Comparison of ENCODE assay signal across 21 mouse cellular contexts in genomic region chr6:108140722-108141490, GRCm38 (mm10). TPM values are rescaled to one million over a fixed set of nuclear protein-coding genes. Genes with fewer than 3 reads are reported as not detected.
A peak's percentile ranks its signal among the peaks of the same experiment; 100 is the strongest.
DNase-seq lines count a peak whose midpoint lies in the region; TF ChIP-seq lines count a peak whose summit lies in the region.
"Had no signal": no experiment of that assay in that cellular context is flagged by ENCODE, and none has a peak within 500 bp of the region (broad histone marks: within the 10 kb centered on the region; RNA-seq: fewer than 3 reads in every experiment).

No protein-coding gene starts in this region.

- no peak overlapping the region for H3K9ac ChIP-seq in ES-E14 (ENCODE audit: insufficient read depth, low read depth, low read length, poor library complexity, severe bottlenecking)
- H3K9ac ChIP-seq: forebrain, embryonic 13.5 days; limb, embryonic 12.5 days; neural tube, embryonic 15.5 days had no signal

- WGBS in forebrain, embryonic 10.5 days: 97% methylated on average over 4 of the region's 4 CpGs

- in situ Hi-C loops in ES-E14 (cut with MboI; ENCODE audit: low sequenced_read_pairs in 2 of 2, unreplicated experiment in 2 of 2): no loop called here

- H3K27ac ChIP-seq in ES-E14 (ENCODE audit: insufficient read depth, low read depth, low read length, poor library complexity, severe bottlenecking): no peak overlapping the region
- no peak overlapping the region for H3K27ac ChIP-seq in forebrain, embryonic 10.5 days
- H3K27ac ChIP-seq: embryonic facial prominence, embryonic 10.5 days; forebrain, embryonic 13.5 days; heart, embryonic 10.5 days; hindbrain, embryonic 10.5 days; hindbrain, postnatal 0 days; limb, embryonic 12.5 days; neural tube, embryonic 15.5 days had no signal

- no peaks in the 10 kb centered on the region for H3K9me3 ChIP-seq in ES-E14 (ENCODE audit: control insufficient read depth, insufficient read depth, low read depth, low read length)
- H3K9me3 ChIP-seq in forebrain, embryonic 10.5 days: no peaks in the 10 kb centered on the region
- H3K9me3 ChIP-seq: embryonic facial prominence, embryonic 10.5 days; forebrain, embryonic 13.5 days; heart, embryonic 10.5 days; hindbrain, embryonic 10.5 days; limb, embryonic 12.5 days; neural tube, embryonic 15.5 days had no signal

- no peaks in the 10 kb centered on the region; a peak in 1 of 4 replicates for H3K4me1 ChIP-seq in ES-E14 (ENCODE audit: control insufficient read depth in 2 of 2, insufficient read depth in 2 of 2, low read length in 2 of 2, poor library complexity in 1 of 2)
- H3K4me1 ChIP-seq in forebrain, embryonic 10.5 days: peaks cover 14% of the 10 kb centered on the region
- H3K4me1 ChIP-seq: embryonic facial prominence, embryonic 10.5 days; heart, embryonic 10.5 days; limb, embryonic 12.5 days had no signal

- no peaks in the 10 kb centered on the region for H3K36me3 ChIP-seq in ES-E14 (ENCODE audit: control insufficient read depth, insufficient read depth, low read length, poor library complexity, severe bottlenecking)
- peaks cover 11% of the 10 kb centered on the region; the same call in 1 of the 2 replicates for H3K36me3 ChIP-seq in forebrain, embryonic 10.5 days (replicated peaks)
- H3K36me3 ChIP-seq: neural tube, embryonic 15.5 days had no signal

- no peak for DNase-seq in ES-E14 (ENCODE audit: low read depth, low spot score)
- DNase-seq in adipocyte (ENCODE audit: low spot score): peak; percentile 36
- peak; percentile 54 to 74 for DNase-seq in kidney, adult 8-10 months
- DNase-seq in kidney, postnatal 36 days: peak; percentile 33 to 82
- no peak for DNase-seq in cerebellum, postnatal 36 days
- no peak for DNase-seq in lung, postnatal 10 days
- DNase-seq in forebrain, embryonic 10.5 days (ENCODE audit: extremely low spot score, low spot score): no peak
- DNase-seq: adrenal gland, postnatal 14 days; cerebellum, adult 11-12 months; cerebellum, postnatal 25 days; gastrocnemius, postnatal 36 days; lung, adult 2 months; lung, postnatal 4 days; right cerebral cortex, postnatal 14 days had no signal

- no peak overlapping the region for H3K4me3 ChIP-seq in ES-E14 (ENCODE audit: insufficient read depth in 1 of 2, low read depth in 1 of 2, low read length in 2 of 2, poor library complexity in 1 of 2, severe bottlenecking in 1 of 2)
- H3K4me3 ChIP-seq in forebrain, embryonic 10.5 days: no peak overlapping the region
- H3K4me3 ChIP-seq: embryonic facial prominence, embryonic 10.5 days; forebrain, embryonic 13.5 days; heart, embryonic 10.5 days; hindbrain, embryonic 10.5 days; limb, embryonic 12.5 days; neural tube, embryonic 15.5 days had no signal

- H3K27me3 ChIP-seq in forebrain, embryonic 10.5 days (ENCODE audit: poor library complexity, severe bottlenecking): no peaks in the 10 kb centered on the region
- H3K27me3 ChIP-seq: forebrain, embryonic 13.5 days; limb, embryonic 12.5 days; neural tube, embryonic 15.5 days had no signal

TF ChIP-seq in ES-E14, 5 proteins besides CTCF, POLR2A, EP300 and RAD21:
- TF ChIP-seq ZNF384 (IDR thresholded peaks at IDR 0.05; ENCODE audit: low read depth, low read length) (peak; percentile 68; the same call in 1 of the 2 replicates), ZC3H11A (IDR thresholded peaks at IDR 0.05; ENCODE audit: borderline replicate concordance, low read depth, low read length) (no peak)

RNA-seq across cellular contexts. Expression of gene Sumf1, which starts 44.5 kb away (rescaled TPM):
- total RNA-seq in ES-E14 (2012; rRNA removed): 26.5 and 43.6 TPM in 2 replicates
- 12.8 and 13.0 TPM in 2 replicates for polyA plus RNA-seq in forebrain, embryonic 10.5 days (2016; fragmentation: Nextera tagmentation; extraction: Ambion mirVana)

Comparison
In these comparisons a context has a peak if more than half of its experiments do, and no peak if none do; other contexts are left out.
1. DNase-seq: peak in adipocyte (single experiment), kidney, adult 8-10 months (2 of 2) and kidney, postnatal 36 days (2 of 2); none in ES-E14 (single experiment), cerebellum, postnatal 36 days (0 of 2), lung, postnatal 10 days (single experiment) and forebrain, embryonic 10.5 days (single experiment).